Mouse (Mus musculus): ENCODE data around the gene Ndufb8.
A peak's percentile ranks its signal among the peaks of the same experiment; 100 is the strongest.

The Ndufb8 gene

GRCm38 (mm10) chr19:44535376-44535775 lies 19.9 kb downstream of the Ndufb8 start:
- DNase-seq (ENCODE audit: low spot score in 2 of 2), result no peak

- DNase-seq (ENCODE audit: low spot score in 2 of 2), result no peak
These were observed 25.2 kb downstream of the Ndufb8 start for GRCm38 (mm10) chr19:44530018-44530417.

DNA sequence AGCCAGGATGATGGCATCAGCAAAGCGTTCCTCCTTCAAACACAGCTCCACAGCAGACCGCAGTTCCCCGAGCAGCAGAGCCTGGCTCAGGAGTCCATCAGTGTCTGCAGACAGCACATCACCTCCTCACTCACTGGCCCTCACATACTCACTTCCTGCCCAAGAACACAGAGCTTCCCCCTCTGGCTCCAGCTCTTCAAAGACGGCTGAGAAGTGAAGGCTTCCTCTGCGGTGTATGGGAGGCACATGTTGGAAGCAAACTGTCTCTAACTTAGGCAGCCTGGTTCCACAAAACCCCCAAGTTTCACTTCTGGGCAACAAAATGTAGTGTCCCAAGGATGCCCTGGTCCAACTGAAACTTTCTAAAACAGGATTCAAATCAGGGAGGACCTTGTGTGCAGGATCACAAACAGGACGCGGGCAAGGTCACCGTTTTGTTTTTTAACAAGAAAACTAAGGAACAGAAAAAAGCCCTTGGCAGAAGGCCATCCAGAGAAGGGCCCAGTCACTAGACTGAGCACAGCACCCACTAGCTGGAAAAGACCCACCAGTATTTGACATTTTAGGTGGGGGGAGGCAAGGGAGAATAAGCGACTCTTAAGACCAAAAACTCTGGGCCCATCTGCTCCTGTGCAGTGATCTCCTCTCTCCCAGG lies 29.6 kb downstream of the Ndufb8 start:
- no peak for DNase-seq (ENCODE audit: low spot score in 2 of 2)

GRCm38 (mm10) chr19:44519152-44519551 lies 36.1 kb downstream of the Ndufb8 start:
- peak in 1 of 2 experiments; percentile 1 for DNase-seq (ENCODE audit: low spot score in 2 of 2)

- DNase-seq (ENCODE audit: low spot score in 2 of 2), result no peak
These were observed 37.1 kb downstream of the Ndufb8 start for GRCm38 (mm10) chr19:44517996-44518768.

DNA sequence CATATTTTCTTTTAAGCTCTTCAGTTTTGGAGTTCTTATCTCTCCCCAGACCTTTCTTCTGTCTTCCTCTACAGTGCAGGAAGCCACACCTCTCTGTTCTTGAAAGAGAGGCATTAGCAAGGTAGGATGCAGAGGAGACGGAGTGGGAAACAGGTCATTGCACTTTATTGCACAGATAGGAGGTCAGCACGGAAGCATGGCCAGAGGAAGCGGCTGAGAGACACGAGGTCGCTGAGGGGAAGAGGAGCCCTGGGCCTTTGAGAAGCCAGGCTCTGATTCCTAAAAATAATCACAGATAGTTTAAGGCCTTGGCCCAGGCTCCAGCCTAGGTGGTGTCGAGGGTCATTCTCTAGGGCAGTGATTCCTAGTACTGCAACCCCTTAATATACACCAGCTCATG lies 39.5 kb downstream of the Ndufb8 start:
- no peak for DNase-seq (ENCODE audit: low spot score in 2 of 2)

DNA sequence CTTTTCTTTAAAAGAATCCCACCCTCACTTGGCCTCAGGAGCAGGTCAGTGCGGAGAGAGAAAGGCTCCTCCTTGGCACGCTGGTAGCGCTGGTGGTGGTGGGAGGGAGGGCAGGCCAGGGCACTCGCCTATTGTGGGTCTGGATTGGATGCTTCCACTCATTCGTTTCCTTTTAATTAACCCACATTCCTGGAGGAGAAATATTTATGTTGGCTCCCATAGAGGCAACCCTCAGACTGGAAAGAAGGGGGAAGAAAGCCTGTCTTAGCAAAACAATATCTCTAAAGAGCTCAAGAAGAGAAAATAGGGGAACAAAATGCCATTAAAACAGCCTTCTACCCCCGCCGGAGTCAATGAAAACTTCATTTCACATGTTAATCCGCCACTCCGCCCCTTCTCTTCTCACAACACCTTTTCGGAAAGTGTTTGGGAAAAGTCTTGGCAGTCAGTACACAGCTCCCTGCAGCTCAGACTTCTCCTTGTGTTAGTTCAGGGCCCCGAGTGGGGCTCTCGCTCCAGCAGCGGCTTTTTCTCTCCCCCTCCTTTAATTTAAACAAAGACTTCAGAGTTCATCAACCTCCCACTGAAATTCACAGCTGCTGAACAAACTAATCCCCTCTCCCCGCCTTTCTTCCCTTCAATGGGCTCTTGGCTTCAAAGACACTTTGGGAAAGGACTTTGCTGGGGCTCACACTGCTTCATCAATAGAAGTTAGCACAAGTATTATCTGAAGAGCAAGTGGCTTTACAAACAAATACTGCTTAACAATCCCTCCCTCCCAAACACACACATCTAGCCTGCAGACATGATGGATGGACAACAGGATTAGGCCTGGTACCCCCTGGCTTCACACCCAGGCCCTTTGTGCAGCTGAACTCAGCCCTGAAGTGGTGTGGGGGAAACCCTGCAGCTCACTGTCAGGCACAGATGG lies 40.5 kb downstream of the Ndufb8 start:
- no peak for DNase-seq (ENCODE audit: low spot score in 2 of 2)

GRCm38 (mm10) chr19:44513921-44514482 lies 41.2 kb downstream of the Ndufb8 start:
- DNase-seq (ENCODE audit: low spot score in 2 of 2), result no peak

DNA sequence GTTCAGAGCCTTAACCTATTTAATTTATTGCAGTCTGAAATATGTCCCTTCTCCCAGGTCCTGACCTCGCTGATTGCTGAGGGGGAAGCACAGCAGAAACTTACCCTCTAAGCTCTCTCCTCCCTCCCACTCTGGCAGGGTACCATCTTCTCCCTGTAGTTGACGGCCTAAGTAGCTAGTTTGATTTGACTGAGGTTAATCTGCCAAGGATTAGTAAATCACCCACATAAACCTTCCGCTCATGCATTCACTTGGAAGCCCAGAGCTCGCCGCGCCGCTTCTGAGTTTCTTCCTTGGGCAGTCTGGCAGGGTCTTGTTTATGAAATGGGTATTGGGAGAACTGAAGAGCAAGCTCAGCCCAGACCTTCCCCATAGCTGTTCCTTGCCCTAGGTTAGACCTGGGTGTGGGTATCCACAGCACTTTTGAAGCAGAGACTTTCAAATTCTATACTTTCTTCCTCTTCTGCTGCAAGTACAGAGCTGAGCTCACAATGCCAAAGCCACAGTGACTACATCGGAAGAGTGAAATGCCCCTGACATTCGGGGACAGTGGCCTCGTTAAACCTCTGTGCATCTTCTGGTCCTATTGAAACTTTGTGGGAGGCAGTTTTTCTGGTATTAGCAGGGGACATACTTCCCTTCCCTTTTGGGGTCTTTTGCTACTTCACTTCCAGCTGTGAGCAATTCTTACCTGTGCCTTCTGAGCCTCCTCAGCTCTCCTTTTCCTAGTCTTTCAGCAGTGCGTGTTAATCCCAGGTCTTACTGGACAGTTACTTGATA lies 42.0 kb downstream of the Ndufb8 start:
- DNase-seq (ENCODE audit: low spot score in 2 of 2), result no peak

DNA sequence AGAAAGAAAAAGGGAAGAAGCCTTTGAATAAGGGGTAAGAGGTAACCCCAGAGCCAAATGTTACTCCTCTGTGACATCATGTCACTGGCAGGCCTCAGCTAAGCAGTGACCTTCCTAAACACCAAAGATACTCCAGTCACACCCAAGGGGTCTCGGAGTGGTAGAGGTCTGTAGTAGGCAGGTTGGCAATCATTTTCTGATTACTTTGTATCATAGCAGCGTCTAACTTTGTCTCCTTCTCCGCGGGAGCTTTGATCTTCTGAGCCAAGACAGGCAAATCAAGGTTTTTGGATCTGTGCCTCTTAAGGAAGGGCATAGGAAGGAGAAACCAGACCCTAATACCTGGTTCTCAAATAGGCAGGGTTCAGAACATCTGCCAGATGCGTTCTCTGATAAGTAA lies 42.6 kb downstream of the Ndufb8 start:
- no peak for DNase-seq (ENCODE audit: low spot score in 2 of 2)

GRCm38 (mm10) chr19:44511451-44512231 lies 43.6 kb downstream of the Ndufb8 start:
- DNase-seq (ENCODE audit: low spot score in 2 of 2), result peak in 1 of 2 experiments; percentile 26

- peak in 1 of 2 experiments; percentile 12 for DNase-seq (ENCODE audit: low spot score in 2 of 2)
These were observed 44.6 kb downstream of the Ndufb8 start for GRCm38 (mm10) chr19:44510534-44511175.

- DNase-seq (ENCODE audit: low spot score in 2 of 2), result no peak
These were observed 52.5 kb downstream of the Ndufb8 start for GRCm38 (mm10) chr19:44502741-44503140.

GRCm38 (mm10) chr19:44501925-44502324 lies 53.3 kb downstream of the Ndufb8 start:
- DNase-seq (ENCODE audit: low spot score in 2 of 2), result no peak

- no peak for DNase-seq (ENCODE audit: low spot score in 2 of 2)
These were observed 55.0 kb downstream of the Ndufb8 start for GRCm38 (mm10) chr19:44500240-44500639.

DNA sequence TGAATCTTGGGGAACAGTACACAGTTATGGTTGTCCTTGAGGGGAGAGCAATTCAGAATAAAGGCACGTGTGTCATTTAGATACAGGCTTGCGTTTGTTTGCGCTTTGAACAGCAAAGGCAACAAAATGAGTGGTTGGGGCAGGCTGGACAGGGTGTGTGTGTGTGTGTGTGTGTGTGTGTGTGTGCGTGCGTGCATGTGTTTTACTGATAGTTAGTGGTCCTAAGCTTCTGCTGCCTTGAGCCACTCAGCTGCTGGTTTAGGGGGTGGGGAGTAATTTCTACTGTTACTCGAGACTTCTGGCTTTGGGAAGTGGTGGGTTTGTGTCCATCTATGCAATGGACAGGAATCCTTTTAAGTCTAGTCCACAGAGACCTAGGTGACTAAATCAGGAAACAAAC lies 56.3 kb downstream of the Ndufb8 start:
- no peak for DNase-seq (ENCODE audit: low spot score in 2 of 2)

Data from urinary bladder, adult 18-20 months (tissue).